Mouse (Mus musculus) ES-CJ7 (cell line): ENCODE measurements at regions not wholly inside any gene's neighbourhood (a gene's known extent, or its start where the extent isn't known, plus 50 kb on each side); places are given as distances from the start of the nearest gene placed in this dataset.

ENCODE experiments used
- DNase-seq: peaks from one replicate; pipeline ENCODE4 v3.0.0; 2011; ENCODE audit warnings: low read depth, low spot score

GRCm38 (mm10) chr1:193951936-193952335 is 581.8 kb upstream of the Camk1g start:
- no peak for DNase-seq

GRCm38 (mm10) chr1:193949817-193950216 is 579.7 kb upstream of the Camk1g start:
- DNase-seq = no peak

- DNase-seq = no peak
Measured at GRCm38 (mm10) chr1:193946953-193947586, 577.0 kb upstream of the Camk1g start.

GRCm38 (mm10) chr1:193935969-193936368 is 565.9 kb upstream of the Camk1g start:
- no peak for DNase-seq

GRCm38 (mm10) chr1:193934308-193934707 is 564.2 kb upstream of the Camk1g start:
- peak; percentile 15 for DNase-seq

GRCm38 (mm10) chr1:193931131-193931729 is 561.1 kb upstream of the Camk1g start:
- no peak for DNase-seq

- peak; percentile 63 for DNase-seq
Measured at GRCm38 (mm10) chr1:193928607-193929006, 558.5 kb upstream of the Camk1g start.

- DNase-seq = no peak
Measured at GRCm38 (mm10) chr1:193922756-193923155, 552.7 kb upstream of the Camk1g start.

GRCm38 (mm10) chr1:193919243-193919642 is 549.1 kb upstream of the Camk1g start:
- no peak for DNase-seq

- peak; percentile 34 for DNase-seq
Measured at GRCm38 (mm10) chr1:193905711-193906110, 535.6 kb upstream of the Camk1g start.

GRCm38 (mm10) chr1:193894072-193894471 is 524.0 kb upstream of the Camk1g start:
- DNase-seq = no peak

- DNase-seq = no peak
Measured at GRCm38 (mm10) chr1:193876540-193876939, 506.4 kb upstream of the Camk1g start.

GRCm38 (mm10) chr1:193876121-193876520 is 506.0 kb upstream of the Camk1g start:
- no peak for DNase-seq

GRCm38 (mm10) chr1:193875287-193875686 is 505.2 kb upstream of the Camk1g start:
- DNase-seq = no peak

- no peak for DNase-seq
Measured at GRCm38 (mm10) chr1:193870731-193871130, 500.6 kb upstream of the Camk1g start.

GRCm38 (mm10) chr1:193868639-193869320 is 498.7 kb upstream of the Camk1g start:
- DNase-seq = no peak

GRCm38 (mm10) chr1:193860767-193861299 is 490.7 kb upstream of the Camk1g start:
- no peak for DNase-seq

GRCm38 (mm10) chr1:193860354-193860753 is 490.3 kb upstream of the Camk1g start:
- DNase-seq = no peak

GRCm38 (mm10) chr1:193859257-193860125 is 489.4 kb upstream of the Camk1g start:
- DNase-seq = no peak

- no peak for DNase-seq
Measured at GRCm38 (mm10) chr1:193847922-193848321, 477.8 kb upstream of the Camk1g start.

- no peak for DNase-seq
Measured at GRCm38 (mm10) chr1:193844868-193845267, 474.8 kb upstream of the Camk1g start.

- no peak for DNase-seq
Measured at GRCm38 (mm10) chr1:193844461-193844860, 474.4 kb upstream of the Camk1g start.
